Mouse (Mus musculus) embryo, embryonic 10.5 days (tissue): ENCODE data around the gene Gm5431.
"Not testable (repeated sequence)": the region's sequence is repeated elsewhere in the genome, so short reads cannot be mapped to it uniquely, and the experiment has no call there.

Experiments
- DNase-seq: peaks from one replicate; pipeline ENCODE4 v3.0.0-alpha.2; 2015; ENCODE audit warnings: low spot score

Gm5431 gene

DNA sequence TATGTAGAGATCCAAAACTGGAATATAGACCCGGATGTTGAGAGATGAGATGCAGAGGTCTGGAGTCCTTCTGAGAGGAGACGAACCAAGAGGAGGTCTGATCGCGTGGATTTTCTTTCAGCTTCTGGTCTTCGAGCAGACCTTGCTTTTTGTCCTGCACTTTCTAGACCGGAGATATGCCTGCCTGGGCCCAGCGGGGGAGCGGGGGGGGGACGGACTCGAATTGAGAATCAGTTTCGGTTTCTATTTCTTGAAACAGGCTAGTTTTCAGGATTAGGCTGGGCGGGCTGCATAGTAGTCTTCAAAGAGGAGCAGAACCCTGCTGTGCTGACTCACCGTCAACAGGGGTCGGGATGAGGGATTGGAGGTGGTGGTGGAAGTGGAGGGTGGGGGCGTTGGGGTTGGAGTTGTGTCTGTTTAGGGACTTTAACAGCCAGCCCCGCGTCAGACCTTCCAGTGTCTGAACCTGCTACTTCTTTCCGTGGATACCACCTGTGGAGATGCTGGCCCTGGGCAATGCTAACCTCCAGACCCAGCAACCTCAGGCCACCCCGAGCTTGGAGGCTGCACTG lies 30.7 kb downstream of the Gm5431 start, which contains the start of gene Irgm1:
Irgm1 (minus strand) TSS at position 483 of the 572 bp plus-strand sequence.
- peak; percentile 57 for DNase-seq

- DNase-seq = peak; percentile 21
Measured at GRCm38 (mm10) chr11:48870781-48871180, 31.2 kb downstream of the Gm5431 start.

GRCm38 (mm10) chr11:48869380-48870110 lies 32.5 kb downstream of the Gm5431 start:
- DNase-seq = no peak

DNA sequence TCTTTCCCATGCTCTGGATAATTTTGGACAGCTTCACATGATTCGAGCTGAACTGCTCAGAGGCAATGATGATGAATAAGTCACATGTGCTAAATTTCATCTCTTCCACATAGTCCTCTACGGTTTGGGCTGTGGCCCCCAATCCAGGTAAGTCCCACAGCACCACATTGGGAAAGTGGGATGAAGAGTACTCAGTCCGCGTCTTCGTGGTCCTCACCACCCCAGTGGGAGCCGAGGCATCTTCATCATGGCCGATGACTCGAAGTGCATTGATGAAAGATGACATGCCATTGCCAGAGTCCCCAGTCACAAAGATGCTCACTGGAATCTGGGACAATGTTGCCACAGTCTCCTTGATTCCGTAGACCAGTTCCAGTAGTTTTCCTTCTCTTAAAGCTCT lies 35.5 kb downstream of the Gm5431 start:
- DNase-seq = no peak

- DNase-seq = no peak
Measured at GRCm38 (mm10) chr11:48863808-48864207, 38.2 kb downstream of the Gm5431 start.

GRCm38 (mm10) chr11:48862784-48863319 lies 39.2 kb downstream of the Gm5431 start:
- DNase-seq = no peak

DNA sequence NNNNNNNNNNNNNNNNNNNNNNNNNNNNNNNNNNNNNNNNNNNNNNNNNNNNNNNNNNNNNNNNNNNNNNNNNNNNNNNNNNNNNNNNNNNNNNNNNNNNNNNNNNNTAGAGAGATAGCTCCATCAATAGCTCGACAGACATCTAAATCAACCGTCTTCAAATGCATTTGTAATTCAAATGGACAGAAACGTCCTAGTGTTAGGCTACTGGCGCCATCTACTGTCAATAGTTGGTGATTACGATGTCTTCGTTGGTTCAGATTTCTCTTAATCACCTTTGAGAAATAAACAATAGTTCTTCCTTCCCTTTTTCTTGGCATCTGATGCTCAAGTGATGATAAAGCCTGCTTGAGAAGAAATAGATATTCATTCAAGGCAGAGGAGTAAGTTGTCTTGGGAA lies 43.0 kb downstream of the Gm5431 start:
- peak; percentile 91 for DNase-seq

DNA sequence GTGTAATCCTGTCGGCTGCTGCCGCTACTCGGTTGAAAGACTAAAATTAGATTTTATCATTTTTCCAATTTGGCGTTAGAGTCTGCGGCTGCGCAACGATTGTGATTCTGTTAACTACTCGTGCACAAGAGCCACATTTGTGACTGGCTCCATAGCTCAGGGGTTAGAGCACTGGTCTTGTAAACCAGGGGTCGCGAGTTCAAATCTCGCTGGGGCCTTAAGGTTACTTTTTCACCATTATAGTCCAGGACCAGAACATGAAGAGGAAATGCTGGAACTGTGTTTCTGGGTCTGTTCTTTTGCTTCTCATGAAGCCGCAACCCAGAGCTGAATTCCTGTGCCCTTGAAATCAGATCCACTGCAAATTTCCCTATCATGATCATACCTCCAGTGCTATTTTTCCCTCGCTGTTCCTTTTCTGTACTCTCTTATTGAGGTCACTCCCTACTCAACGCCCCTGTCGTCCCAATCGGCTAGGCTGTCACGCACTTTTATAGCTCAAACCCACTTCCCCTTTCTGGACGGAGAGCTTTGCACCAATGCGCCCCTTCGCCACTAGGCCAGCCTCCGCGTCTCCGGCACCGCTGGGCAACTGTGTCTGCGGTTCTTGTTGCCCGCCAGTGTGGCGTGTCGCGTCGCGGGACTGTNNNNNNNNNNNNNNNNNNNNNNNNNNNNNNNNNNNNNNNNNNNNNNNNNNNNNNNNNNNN lies 48.4 kb downstream of the Gm5431 start:
- DNase-seq = peak; percentile 93

- DNase-seq = no peak
Measured at GRCm38 (mm10) chr11:48852624-48853473, 49.2 kb downstream of the Gm5431 start.

DNA sequence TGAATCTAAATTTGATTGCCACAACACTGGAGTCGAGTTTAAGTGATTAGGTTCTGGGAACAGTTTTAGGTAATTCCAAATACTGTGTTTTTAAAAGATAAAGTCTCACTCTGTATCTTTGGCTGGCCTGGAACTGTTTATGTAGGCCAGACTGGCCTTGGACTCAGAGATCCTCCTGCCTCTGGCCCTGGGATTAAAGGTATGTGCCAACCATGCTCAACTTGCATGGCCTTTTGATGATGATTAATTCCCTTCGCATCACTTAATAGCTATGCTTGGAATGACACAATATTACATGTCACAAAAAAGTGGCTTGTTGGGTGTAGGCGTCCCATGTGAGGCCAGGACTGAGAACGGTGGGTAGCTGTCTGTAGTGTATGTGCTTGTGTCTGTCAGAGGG lies 49.8 kb downstream of the Gm5431 start:
- DNase-seq = no peak

DNA sequence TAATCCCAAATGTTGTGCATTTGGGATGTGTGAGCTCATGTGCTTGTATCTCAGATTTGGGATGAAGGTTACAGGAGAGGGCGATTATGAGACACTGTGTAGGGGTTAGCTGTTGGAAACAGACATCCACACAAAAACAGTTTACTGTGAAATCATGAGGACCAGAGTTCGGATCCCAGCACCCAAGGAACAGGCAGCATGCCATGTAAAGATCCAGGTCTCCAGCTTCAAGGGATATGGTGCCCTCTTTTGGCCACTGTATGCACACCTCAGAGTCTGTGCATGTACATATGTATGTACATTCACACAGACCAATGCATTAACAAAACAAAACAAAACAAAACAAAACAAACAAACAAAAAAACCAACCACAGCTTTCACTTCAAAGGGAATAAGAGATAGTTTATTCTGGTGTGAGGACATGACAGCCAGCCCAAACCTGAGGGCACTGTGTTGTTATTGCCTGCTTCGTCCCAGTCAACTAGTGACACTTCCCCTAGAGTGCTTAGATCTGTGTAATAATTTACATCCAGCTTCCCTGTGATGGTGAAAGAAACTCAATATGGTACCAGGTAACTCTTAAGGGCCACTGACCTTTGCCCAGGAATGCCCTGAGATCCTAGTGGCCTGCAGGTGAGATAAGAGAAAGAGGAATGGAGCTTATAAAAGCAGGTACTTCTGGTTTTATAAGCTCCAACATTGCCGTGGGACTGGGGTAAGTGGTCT lies 50.6 kb downstream of the Gm5431 start:
- no peak for DNase-seq

- no peak for DNase-seq
Measured at GRCm38 (mm10) chr11:48850240-48850639, 51.8 kb downstream of the Gm5431 start.

GRCm38 (mm10) chr11:48846881-48847280 lies 55.1 kb downstream of the Gm5431 start:
- DNase-seq = no peak

DNA sequence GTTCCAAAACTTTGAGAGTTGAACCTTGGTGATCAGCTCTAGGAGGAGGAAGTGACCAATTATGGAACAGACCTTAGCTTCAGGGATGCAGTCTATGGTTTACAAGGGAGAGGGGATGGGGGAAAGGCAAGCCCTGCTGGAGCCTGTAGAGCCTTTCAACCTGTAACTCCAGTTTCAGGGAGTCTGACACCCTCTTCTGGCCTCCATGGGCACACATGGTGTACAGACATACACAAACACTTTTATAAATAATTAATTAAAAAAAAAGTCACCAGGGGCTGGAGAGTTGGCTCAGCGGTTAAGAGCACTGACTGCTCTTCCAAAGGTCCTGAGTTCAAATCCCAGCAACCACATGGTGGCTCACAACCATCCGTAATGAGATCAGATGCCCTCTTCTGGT lies 55.7 kb downstream of the Gm5431 start:
- not testable (repeated sequence) for DNase-seq

- DNase-seq = no peak
Measured at GRCm38 (mm10) chr11:48845244-48845815, 56.7 kb downstream of the Gm5431 start.

GRCm38 (mm10) chr11:48844309-48844708 lies 57.7 kb downstream of the Gm5431 start:
- DNase-seq = no peak

DNA sequence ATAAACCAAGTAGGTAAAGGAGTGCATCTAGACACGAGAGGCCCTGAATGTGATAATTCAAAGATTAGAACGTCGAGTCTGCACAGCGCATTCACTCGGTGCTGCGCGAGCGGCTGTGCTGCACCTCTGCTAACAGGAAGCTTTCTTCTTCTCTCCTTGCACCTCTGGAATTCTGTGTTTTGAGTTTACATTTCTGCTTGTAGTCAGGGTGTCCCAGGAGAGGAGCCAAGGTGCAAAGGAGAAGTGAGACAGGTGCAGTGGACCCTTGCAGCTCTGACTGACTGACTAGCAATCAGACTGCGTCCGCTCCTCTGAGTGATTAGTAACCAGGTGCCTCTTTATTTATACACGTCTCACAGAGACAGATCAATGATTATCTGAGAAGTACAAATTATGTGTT lies 58.8 kb downstream of the Gm5431 start:
- DNase-seq = no peak

DNA sequence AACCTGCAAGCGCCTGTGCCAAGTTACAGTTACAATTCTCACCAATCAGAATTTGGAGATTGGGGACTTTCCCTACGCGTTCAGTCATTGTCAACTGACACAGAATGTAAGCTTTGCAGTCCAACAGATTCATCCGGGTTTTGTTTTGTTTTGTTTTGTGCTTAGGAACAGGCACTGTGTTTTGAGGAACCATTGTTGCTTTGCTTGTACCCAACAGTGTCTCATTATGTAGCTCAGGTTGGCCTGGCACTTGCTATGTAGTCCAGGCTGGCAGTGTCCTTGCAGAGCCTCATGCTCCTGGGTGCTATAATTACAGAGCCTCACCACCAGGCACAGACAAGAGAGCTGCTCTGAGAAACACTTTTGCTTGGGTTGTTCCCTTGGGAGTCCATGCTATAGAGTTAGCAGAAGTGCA lies 59.6 kb downstream of the Gm5431 start:
- DNase-seq = no peak

GRCm38 (mm10) chr11:48841213-48841612 lies 60.8 kb downstream of the Gm5431 start:
- no peak for DNase-seq

DNA sequence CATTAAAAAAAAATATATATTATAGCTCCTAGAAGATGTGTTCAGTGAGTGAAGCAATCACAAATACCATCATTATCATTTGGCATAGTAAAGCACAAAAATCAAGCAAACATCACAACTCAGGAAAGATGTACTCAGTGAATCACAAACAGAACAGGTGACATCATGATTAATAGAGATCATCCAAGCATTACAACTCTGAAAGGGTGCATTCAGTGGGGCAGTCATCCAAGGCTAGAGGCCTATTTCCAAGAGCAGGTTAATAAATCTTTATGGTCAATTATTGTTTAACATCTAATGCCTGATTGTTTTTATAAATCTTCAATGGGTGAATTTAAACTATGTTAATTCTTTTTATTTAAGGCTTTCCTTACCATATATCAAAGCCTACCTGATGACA lies 61.2 kb downstream of the Gm5431 start:
- DNase-seq = no peak
